Mouse (Mus musculus): Measurements from ENCODE around the gene Ggnbp2. TPM values are rescaled to one million over a fixed set of nuclear protein-coding genes. Genes with fewer than 3 reads are reported as not detected.

Gene Ggnbp2
- 78.9 and 124 TPM in 2 replicates for polyA plus RNA-seq (2012)

DNA sequence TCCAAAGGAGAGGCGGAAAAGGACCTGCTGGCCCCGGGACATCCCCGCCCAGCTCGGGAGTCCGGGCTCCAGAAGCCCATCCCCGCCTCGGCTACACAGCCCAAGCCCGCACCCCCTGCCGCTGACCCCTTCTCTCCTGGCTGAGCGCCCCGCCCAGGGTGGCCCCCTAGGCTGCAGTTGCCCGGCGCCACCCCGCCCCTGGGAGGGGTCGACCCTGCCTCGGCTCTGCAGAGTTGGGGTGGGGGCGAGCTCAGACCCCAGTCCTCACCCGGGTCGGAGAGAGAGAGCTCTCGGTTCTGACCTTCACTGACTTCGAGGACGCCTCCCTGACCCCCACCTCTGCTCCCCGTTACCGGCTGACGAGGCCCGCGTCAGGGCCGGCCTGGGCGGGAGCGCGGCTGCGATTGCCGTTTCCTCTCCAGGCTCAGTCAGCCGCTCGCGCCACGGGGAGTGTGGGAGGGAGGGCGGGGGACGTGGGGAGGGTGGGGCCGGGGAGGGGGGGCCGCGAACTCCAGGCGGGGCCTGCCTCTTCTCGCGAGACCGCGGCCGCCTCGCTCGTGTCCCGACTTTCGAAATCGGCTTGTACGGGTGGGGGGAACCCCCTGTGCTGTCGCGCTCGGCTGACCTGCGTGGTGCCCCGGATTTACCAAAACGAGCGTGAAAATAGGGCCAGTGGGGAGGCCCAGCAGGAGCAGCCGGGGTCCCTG lies at the start of gene Ggnbp2:
TSS of gene Ggnbp2 (minus strand) at position 481 of the 707 bp plus-strand sequence.

DNA sequence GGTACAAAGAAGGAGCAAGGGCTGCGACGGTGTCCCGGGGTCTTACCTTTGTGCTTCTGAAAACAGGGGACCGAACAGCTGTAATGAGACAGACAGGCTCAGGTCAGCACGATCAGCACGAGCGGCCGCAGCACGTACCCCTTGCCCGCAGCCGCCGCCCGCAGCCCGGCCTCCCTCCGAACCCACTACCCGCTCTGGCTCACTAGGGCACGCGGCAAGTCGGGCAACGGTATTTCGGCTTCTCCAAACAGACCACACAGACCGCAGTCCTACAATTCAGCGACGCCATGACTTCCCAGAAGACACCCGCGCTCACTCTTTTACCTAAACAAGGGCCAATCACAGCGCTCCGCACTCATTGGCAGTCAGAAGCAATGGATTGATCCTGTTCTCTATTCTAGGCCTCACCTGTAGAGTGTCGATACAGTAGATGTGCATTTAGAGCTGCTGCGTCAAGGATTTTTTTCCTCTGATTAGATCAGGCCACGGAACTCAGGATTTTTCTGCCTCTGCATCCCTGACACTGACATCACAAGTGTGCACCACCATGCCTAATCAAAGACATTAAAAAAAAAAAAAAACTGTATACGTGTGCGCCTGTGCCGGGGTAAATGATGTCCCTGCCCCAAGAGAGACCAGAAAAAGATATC lies 45.6 kb upstream of the Ggnbp2 start, which contains the start of gene Znhit3:
TSS of gene Znhit3 (minus strand) at position 314 of the 650 bp plus-strand sequence.

DNA sequence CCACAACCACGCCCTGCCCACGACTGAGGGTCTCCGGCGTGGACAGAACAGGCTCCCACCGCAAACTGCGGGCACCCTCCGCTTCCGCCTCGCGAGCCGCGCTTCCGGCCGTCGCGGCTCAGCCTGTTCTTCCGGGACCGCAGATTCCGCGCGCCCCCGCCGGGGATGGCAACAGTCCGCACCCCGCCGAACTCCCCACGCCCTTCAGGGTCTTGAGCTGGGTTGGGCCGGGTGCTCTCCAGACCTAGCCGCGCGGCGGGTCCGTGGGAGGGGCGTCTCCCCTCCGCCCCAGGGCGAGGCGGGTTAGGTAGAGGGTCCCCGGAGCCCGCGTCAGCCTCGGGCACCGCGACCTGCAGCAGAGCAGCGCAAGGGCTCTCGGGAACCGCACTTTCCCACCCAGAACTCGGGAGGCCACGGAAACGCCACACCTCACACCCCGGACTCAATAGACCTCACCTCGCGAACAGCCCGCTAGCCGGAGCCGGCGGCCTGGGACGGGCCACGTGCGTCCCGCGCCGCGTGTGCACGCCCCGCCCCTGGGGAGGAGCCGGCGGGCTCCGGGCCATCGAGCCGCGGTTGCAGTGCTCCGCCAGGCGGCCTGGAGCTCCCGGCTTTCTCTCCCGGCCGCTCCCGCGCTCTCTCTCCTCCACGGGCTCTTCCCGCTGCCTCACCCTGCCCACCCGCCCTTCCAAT lies 9.3 kb upstream of the Ggnbp2 start, which contains the start of the genes Myo19 and Pigw:
TSS of gene Myo19 (plus strand) at position 377 of the 693 bp plus-strand sequence.
TSS of gene Pigw (minus strand) at position 514 of the 693 bp plus-strand sequence.

DNA sequence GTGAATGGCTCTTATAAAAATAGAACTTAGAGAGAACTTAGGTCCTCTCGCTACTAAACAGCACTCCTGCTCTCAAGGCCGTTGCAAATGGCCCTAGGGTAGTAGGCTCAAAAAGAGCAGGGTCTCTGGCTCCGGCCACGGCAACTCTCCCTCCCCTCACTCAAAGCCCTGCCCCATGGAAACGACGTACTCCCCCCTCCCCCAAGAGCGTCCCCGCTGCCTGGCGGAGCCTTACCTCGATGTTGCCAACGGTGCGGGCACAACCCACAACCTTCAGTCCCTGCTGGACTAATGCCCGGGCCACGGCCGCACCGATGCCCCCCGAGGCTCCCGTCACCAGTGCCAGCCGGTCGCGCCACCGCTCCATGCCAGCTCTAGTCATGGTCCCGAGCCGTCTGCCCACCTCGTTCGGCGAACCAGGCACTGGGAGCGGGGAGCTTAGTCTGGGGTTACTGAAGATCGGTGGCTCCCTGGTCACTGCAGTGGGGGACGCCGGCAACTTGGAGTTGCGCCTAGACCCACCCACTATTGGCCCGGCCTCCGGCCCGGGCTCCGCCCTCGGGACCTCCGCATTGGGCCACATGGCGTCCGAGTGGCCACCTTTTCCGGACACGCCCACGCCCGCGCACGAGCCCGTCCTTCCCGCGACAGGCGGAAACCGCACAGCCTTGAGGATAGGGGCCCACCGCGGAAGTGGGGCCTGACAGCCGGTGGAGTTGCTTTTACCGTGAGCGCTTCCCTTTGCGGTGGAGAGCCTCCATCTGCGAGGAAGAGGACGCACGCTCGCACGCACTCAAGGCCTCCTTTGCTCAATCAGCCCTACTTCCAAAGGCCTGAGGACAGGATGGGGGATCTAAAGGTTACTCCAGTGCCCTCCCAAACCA lies 41.9 kb downstream of the Ggnbp2 start, which contains the start of gene Dhrs11:
TSS of gene Dhrs11 (minus strand) at position 479 of the 884 bp plus-strand sequence.

DNA sequence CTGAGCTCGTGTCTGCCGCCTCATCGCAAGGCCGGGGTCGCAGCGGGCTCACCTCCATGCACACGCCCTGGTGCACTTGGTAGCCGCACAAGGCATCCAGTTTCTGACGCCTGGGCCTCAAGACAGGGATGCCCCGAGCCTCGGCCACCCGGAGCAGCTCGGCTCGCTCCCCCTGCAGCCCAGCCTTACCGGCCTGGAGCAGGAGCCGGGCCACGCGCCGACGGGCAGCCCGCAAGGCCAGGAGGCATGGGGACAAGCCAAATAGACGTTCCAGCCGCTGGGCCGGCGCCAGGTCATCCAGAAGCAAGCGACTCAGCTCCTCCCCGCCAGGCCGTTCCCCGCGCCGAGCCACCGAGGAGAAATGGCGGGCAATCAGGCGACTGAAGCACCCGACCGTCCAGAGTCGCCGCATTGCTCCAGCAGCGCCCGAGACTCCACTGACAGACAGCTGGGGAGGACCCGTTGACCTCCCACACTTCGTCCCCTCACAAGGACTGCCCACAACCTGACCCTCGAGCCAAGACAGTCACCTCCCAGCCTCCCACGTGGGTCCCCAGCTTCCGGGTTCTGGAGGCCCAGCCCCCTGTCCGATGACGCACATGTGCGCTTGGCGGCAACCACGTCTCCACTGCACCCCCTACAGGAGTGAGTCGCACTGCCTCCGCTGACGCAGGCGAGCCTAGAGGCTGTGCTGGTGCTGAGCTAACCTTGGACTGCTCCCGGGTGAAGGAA lies 51.5 kb downstream of the Ggnbp2 start, which contains the start of gene Mrm1:
TSS of gene Mrm1 (minus strand) at position 555 of the 732 bp plus-strand sequence.

Other genes with a start within 250 kb of the Ggnbp2 start
- gene Mrm1, start 51.3 kb downstream of the Ggnbp2 start, polyA plus RNA-seq (2012): 7.8 and 8.2 TPM in 2 replicates
- 22.0 and 29.9 TPM in 2 replicates for gene Dhrs11, start 41.8 kb downstream of the Ggnbp2 start, polyA plus RNA-seq (2012)
- gene Myo19, start 9.3 kb upstream of the Ggnbp2 start, polyA plus RNA-seq (2012): 17.2 and 19.4 TPM in 2 replicates
- gene Pigw, start 9.5 kb upstream of the Ggnbp2 start, polyA plus RNA-seq (2012): 1.4 and 1.9 TPM in 2 replicates
- 2.3 and 2.4 TPM in 2 replicates for gene Znhit3, start 45.5 kb upstream of the Ggnbp2 start, polyA plus RNA-seq (2012)
- gene Car4, start 87.0 kb upstream of the Ggnbp2 start, polyA plus RNA-seq (2012): not detected in 2 replicates